Mouse (Mus musculus) gastrocnemius, postnatal 14 days (tissue): ENCODE data around the gene Lag3. TPM values are rescaled to one million over a fixed set of nuclear protein-coding genes. Genes with fewer than 3 reads are reported as not detected.

Source experiments
- DNase-seq: peaks from one replicate; pipeline ENCODE4 v3.0.0; 2021; ENCODE audit warnings: mixed read lengths
- intact Hi-C: fragments of 180-260 bp; cut with DNase I; formaldehyde crosslinking; loops from one replicate; pipeline ENCODE4 v1.15.1; 2025; ENCODE audit warnings: low total_unique reads
- total RNA-seq, 2 experiments: library from RNA; stranded (reverse); gene quantifications; 2 replicates each; pipeline ENCODE4 v1.2.3; 2021

Gene Lag3
- total RNA-seq, 2 experiments from 2014 or later, result 0.43 to 0.62 TPM

DNA sequence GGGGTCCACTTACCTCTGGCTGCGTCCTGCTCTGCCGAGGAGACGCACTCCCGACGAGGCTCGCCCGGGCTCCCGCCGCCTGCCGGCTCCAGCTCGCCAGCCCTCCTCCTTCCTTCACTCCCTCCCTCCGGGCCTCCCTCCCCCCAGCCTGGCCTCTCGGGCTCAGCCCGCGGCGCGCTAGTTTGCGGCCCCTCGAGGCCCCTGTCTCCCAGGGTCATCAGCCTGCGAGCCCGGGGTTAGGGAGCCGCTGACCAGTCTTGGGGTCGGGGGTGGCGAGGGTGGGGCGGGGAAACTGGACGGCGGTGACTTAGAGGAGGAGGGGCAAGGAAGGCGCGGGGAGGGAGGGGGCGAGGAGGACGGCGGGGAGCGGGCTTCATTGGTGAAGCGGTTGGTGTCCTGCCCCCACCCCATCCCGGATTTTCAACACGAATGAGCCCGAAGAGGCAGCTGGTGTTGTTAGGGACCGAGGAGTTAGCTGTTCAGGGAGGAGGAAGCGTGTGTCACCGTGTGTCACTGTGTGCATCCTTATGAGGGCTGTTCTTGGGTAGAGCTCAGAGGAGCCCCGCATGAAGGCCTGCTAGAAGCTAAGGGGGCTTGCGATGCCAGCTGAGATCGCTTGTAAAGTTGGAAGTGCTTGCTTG, 47.7 kb downstream of the Lag3 start, which contains the start of gene Gpr162:
Gene Gpr162 (minus strand): TSS at position 326 of the 641 bp plus-strand sequence.
- intact Hi-C loops, result loop anchor here (5.0 kb wide), 1 partner anchor 39 kb away; no protein-coding TSS in a partner anchor
- peak; percentile 72 for DNase-seq

DNA sequence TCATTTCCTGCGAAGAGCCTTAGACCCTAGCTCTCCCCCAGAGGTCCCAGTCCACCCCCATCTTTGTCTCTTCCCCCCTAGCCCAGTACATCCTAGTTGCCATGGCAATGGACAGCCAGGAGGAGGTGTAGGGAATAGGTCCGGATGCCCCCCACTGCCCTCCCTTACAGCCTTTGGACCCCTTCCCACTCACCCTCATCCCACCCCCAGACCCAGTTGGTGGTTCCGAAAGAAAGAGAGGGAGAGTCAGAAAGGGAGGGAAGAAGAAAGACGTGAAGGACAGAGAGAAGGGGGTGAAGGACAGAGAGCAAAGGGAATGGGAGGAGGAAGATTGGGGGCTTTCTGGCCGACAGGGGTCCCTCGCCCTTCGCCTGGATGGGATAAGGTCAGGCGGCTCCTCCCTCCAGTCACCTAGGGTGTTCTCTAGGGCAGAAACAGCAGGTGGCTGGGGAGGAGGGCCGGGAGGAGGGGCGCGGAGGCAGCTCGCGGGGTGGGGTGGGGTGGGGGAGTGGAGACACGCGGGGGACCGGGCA, 48.3 kb downstream of the Lag3 start:
- intact Hi-C loops, result loop anchor here (5.0 kb wide), 1 partner anchor 39 kb away; no protein-coding TSS in a partner anchor
- no peak for DNase-seq

DNA sequence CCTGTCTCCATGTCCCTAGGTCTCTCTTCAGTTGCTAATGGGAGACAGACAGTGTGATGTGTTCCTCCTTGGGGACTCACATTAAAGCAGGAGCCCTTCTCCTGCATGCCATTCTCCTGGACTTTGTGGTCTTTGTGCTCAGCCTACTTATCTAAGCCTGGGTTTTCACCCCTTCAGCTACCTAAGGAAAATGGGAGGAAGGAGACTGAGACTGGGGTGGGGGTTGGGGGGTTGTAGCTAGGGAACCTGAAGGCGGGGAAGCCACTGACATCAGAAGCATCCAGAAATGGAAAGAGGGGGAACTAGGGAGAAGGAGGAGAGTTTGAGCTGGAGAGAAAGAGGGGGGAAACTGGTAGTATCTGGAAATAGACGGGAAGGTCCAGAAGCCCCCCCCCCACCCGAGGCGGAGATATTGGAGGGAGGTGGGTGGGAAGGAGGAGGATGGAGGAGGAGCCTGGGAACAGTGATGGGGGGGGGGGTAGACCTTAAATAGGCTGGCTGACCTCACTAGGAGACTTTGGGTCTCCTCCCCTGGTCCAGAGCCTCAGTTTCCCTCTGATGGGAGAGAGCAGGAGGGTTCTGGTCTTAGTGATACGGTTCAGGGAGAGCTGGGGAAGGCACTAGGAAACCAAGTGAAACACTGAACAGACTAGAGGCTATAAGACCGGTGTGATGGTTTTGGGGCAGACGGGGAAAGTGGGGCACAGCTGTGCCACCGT, 48.9 kb downstream of the Lag3 start:
- intact Hi-C loops, result loop anchor here (5.0 kb wide), 1 partner anchor 40 kb away; no protein-coding TSS in a partner anchor
- DNase-seq, result no peak

DNA sequence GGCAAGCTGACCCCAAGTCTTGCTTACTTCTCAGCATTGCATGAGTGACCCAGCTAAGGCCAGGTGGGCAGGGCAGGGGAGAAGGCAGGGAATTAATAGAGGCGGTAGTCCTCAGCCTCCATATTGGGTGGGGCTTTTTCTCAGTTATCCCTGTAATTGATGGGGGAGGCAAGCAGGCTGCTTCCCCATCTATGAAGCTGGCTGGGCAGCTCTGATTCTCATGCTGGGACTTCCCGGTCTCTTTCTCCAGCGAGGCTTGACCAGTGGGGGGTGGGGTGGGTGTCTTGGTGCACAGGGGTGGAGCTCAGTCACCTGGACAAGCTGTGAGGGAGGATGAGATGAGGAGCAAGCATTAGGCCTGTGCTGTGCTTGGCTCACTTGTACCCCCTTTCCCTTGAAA, 49.7 kb downstream of the Lag3 start:
- DNase-seq, result no peak
- intact Hi-C loops, result loop anchor here (5.0 kb wide), 1 partner anchor 40 kb away; no protein-coding TSS in a partner anchor

DNA sequence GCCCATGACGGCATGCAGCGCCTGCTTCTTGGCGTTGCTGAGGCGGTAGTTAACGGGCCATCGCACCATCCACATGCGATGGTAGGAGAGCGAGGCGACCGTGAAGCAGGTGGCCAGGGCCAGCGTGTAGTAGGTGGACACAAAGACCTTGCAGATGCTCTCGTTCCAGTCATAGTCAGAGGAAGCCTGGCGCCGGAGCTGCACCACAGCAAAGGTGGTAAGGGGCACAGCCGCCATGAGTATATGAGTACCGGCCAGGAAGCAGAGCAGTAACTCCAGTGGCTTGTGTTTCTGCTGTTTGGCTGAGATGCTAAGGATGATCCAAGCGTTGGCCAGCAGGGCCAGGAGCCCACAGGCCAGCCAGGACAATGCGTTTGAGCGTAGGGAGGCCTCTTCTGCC, 50.2 kb downstream of the Lag3 start:
- no peak for DNase-seq
- intact Hi-C loops, result loop anchor here (5.0 kb wide), 1 partner anchor 41 kb away; no protein-coding TSS in a partner anchor

DNA sequence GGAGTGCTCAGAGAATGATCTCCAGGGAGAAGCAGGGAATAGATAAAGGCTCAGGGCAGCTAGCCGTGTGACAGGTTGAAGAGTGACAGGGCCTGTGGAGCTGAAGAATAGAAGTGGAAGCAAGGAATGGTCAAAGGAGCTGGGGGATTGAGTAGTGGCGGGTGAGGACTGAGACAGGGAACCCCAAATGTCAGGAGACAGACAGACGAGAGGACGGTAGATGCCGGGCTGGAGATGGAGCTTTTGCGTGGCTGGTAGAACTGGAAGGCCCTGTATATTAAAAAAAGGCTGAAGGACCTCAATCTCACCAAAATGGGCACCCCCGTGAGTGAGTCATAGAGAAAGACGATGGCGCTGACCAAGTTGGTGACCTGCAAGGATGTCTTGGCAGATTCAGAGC, 51.0 kb downstream of the Lag3 start:
- intact Hi-C loops, result loop anchor here (5.0 kb wide), 1 partner anchor 42 kb away; no protein-coding TSS in a partner anchor

DNA sequence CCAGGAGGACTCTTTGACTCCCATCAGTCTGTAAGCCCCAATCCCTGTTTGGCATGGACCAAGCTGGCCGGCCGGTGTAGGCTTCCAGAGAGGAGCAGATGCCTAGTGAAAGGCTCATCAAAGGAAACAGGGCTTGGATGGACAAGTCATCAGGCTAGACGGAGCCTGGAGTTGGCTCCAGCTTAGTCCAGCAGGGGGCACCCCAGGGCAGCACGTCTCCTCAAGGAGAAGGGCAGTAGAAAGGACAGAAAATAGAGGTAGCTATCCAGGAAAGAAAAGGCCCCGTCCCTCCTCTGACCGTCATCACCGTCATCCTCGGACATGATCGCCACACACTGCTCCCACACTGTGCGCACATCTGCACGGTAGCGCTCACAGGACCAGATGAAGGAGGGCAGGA, 51.8 kb downstream of the Lag3 start:
- intact Hi-C loops, result loop anchor here (5.0 kb wide), 1 partner anchor 43 kb away; no protein-coding TSS in a partner anchor
- peak; percentile 91 for DNase-seq

More for the DNA sequence above, 51.0 kb downstream of the Lag3 start:
- DNase-seq, result no peak

DNA sequence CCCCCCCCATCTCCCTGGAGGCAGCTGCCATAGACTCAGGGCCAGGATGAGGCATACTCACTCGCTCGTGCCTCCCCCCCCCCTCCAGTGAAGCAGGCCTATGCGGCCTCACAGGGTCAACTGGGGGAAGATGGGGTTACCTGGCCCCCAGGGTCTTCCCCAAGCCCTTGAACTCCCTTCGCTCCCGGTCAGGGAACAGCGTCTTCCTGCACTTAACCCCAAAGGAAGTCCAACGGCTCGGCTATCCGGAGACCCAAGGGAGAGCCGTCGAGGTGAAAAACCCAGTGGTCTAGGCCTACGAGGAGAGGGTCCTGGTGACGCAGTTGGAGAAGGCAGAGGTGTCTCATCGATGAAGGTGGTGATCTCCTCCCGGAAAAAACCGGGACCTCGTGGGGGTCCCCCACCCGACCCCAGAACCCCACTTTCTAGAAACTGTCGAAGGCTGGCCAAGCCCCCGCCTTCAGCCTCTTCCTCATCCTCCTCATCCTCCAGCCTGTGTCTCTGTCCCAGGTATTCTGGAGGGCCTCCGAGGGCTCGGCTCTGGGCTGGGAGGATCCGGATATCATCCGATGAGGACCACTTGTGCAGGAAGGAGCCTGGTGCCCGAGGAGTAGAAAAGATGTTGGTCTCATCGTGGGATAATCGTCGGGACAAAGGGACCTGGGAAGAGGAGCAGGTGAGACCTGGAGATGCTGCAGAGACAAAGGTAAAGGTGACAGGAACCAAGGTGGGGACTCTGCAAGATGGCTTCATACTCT, 52.8 kb downstream of the Lag3 start:
- DNase-seq, result no peak
- intact Hi-C loops, result no loop called here

DNA sequence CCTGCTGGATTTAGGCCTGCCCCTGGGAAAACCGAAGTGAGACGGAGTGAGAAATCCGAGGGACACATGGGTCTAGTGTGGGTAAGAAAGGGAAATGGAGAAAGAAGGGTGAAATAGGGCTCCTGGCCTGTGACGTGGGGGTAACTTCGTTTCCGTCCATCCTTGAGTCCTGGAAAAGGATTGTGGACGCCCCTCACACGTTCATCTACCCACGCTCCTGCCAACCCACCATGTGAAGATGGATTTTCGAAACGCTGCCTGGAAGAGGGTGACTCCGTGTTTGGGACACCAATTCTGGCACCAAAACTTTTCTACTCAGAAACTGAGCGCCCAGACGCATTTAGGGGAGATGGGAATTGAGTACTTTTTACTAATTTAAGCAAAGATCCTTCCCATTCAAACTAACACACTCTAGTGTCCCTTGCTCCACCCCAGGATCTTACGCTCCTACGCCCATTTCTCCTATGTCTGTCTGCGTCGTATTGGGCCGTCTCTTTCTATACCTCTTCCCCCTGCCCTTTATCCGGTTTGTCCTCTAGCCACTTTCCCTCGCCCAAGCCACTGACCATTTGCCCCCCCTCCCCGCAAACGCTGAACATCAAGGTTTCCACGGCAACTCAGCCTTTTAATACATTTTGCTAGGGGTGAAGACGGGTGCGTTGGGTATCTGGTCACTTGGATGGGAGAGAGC, 53.5 kb downstream of the Lag3 start:
- intact Hi-C loops, result no loop called here
- DNase-seq, result no peak

DNA sequence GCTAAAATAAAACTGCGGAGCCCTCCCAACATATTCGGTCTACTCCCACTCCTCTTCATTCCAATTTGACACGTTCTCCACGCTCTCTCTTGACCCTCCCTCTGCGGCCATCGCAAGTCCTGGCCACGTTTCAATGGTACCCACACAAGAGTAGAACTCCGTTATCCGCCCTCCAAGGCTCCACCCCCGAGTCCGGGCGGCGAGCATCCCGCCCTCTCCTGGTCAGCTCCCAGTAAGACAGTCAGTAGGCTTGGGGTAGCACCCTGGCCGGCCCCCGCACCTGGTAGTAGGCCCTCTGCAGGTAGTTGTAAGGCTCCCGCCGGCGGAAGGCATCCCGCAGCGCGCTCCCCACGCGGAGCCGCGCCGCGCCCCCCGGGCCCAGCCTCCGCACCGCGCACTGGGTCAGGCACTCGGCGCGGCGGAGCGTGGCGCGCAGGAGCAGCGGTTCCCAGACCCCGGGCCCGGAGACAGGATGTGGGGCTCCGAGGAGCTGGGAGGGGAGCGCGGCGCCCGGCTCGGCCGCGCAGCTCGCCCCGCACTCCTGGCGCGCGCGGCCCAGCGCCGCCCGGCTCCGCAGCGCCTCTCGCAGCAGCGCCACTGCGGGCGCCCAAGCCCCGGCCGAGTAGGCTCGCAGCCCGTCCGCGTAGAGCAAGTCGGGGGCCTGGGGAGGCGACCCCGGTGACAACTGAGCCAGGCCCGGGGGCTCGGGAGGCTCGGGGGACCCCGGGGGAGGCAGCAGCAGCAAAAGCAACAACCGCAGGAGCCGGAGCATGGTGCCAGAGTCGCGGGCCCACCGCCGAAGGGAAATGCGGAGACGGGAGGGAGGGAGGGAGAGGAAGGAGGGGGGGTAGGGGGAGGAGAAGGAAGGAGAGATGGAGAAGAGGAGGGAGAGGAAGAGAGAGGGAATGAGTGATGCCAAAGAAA, 54.3 kb downstream of the Lag3 start, which contains the start of gene P3h3:
Gene P3h3 (minus strand): TSS at position 837 of the 924 bp plus-strand sequence.
- peak; percentile 87 for DNase-seq
- intact Hi-C loops, result no loop called here

DNA sequence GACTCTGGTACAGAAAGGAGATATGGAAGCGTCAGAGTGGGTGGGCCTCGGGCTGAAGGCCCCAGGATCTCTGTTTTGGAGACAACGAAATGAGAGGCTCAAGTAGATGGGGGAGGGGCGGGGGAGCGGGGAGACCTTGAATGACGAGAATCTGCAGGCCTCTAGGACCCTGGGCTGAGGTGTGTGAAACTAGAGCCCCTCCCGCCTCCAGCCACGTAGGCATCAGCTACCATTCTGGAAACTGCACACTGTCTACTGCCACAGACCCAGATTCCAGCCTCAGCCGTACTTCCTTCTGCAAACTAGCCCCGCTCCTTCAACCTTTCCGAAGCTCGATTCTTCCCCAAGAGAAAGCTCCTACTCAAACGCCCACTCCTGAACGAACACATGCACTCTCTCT, 55.2 kb downstream of the Lag3 start:
- DNase-seq, result no peak
- intact Hi-C loops, result no loop called here

DNA sequence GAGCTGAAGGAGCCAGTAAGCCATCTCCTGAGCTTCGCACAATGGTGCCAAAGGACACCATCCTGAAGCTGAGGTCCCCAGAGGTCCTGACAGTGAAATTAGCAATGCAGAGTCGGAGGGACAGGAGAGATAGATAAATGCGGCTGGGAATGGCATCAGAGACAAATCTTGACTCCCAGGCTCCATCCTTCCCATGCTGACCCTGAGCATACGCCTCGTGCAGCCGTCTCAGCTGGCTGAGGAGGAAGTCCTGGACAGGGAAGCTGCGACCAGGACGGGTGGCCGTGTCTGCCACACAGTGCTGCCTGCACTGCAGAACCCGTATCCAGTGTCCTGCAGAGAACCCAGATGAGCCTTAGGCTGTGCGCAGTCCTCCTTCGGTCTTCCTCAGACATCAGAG, 56.9 kb downstream of the Lag3 start:
- no peak for DNase-seq
- intact Hi-C loops, result no loop called here

Other genes starting within 250 kb of the Lag3 start
- 10 to 100 TPM; 26.3 to 32.3 TPM for gene Lpcat3, start 248.7 kb downstream of the Lag3 start, total RNA-seq
- 10 to 100 TPM; 51.8 to 57.5 TPM for gene Emg1, start 199.5 kb downstream of the Lag3 start, total RNA-seq
- 100 to 1,000 TPM; 179 to 184 TPM for gene Phb2, start 199.4 kb downstream of the Lag3 start, total RNA-seq
- 1 to 10 TPM; 1.7 to 1.9 TPM for gene Ptpn6, start 173.0 kb downstream of the Lag3 start, total RNA-seq
- gene Grcc10, start 170.3 kb downstream of the Lag3 start, total RNA-seq, result 100 to 1,000 TPM; 207 to 228 TPM
- gene Gm45234, start 155.7 kb downstream of the Lag3 start, total RNA-seq, result not detected
- gene Atn1, start 155.2 kb downstream of the Lag3 start, total RNA-seq, result 10 to 100 TPM; 30.8 to 35.8 TPM
- gene Eno2, start 142.0 kb downstream of the Lag3 start, total RNA-seq, result 1 to 10 TPM; 1.9 to 2.3 TPM
- gene Lrrc23, start 132.0 kb downstream of the Lag3 start, total RNA-seq, result not detected
- 1 to 10 TPM; 3.7 to 4.8 TPM for gene Spsb2, start 103.0 kb downstream of the Lag3 start, total RNA-seq
- gene Tpi1, start 97.4 kb downstream of the Lag3 start, total RNA-seq, result 1,000 to 10,000 TPM; 2,868 to 2,952 TPM
- 10 to 100 TPM; 55.3 to 61.9 TPM for gene Usp5, start 82.2 kb downstream of the Lag3 start, total RNA-seq
- 1 to 10 TPM; 4.6 to 5.0 TPM for gene Cdca3, start 82.2 kb downstream of the Lag3 start, total RNA-seq
- gene Gnb3, start 71.4 kb downstream of the Lag3 start, total RNA-seq, result 1 to 10 TPM; 6.6 to 7.0 TPM
- 10 to 100 TPM; 19.7 to 24.2 TPM for gene P3h3, start 54.0 kb downstream of the Lag3 start, total RNA-seq
- gene Gpr162, start 47.7 kb downstream of the Lag3 start, total RNA-seq, result under 1 TPM; 0.33 to 0.45 TPM
- under 1 TPM; 0.27 to 0.51 TPM for gene Cd4, start 23.5 kb downstream of the Lag3 start, total RNA-seq
- gene Ptms, start 8.4 kb upstream of the Lag3 start, total RNA-seq, result 100 to 1,000 TPM; 225 to 266 TPM
- gene Mlf2, start 19.7 kb upstream of the Lag3 start, total RNA-seq, result 100 to 1,000 TPM; 250 to 257 TPM
- gene Cops7a, start 53.8 kb upstream of the Lag3 start, total RNA-seq, result 100 to 1,000 TPM in 1 of 2 experiments, 10 to 100 TPM in 1; 99.1 to 100 TPM
- under 1 TPM; 0.16 to 0.72 TPM for gene Pianp, start 85.0 kb upstream of the Lag3 start, total RNA-seq
- gene Zfp384, start 97.4 kb upstream of the Lag3 start, total RNA-seq, result 10 to 100 TPM; 20.1 to 20.7 TPM
- 10 to 100 TPM; 29.6 TPM for gene Ing4, start 128.1 kb upstream of the Lag3 start, total RNA-seq
- gene Acrbp, start 138.0 kb upstream of the Lag3 start, total RNA-seq, result 1 to 10 TPM; 1.4 to 2.5 TPM
- under 1 TPM in 1 of 2 experiments, not detected in 1; 0.24 TPM for gene Lpar5, start 156.2 kb upstream of the Lag3 start, total RNA-seq
- gene Chd4, start 184.3 kb upstream of the Lag3 start, total RNA-seq, result 10 to 100 TPM; 75.1 to 84.3 TPM
- gene Nop2, start 220.2 kb upstream of the Lag3 start, total RNA-seq, result 10 to 100 TPM; 16.0 to 20.4 TPM
- gene Iffo1, start 233.5 kb upstream of the Lag3 start, total RNA-seq, result 10 to 100 TPM; 24.0 to 28.7 TPM